12 mouse cellular contexts compared by ENCODE assay signal in genomic region chr8:47284329-47285326, GRCm38 (mm10).
A peak's percentile ranks its signal among the peaks of the same experiment; 100 is the strongest.
DNase-seq lines count a peak whose midpoint lies in the region; ATAC-seq and TF ChIP-seq lines count a peak whose summit lies in the region.
"Had no signal": no experiment of that assay in that cellular context is flagged by ENCODE, and none has a peak within 500 bp of the region (broad histone marks: within the 10 kb centered on the region; RNA-seq: fewer than 3 reads in every experiment).

No protein-coding gene starts in this region.

- no peaks in the 10 kb centered on the region for H3K27me3 ChIP-seq in hindbrain, embryonic 10.5 days (ENCODE audit: insufficient read depth, poor library complexity, severe bottlenecking)
- no peaks in the 10 kb centered on the region for H3K27me3 ChIP-seq in midbrain, embryonic 11.5 days (ENCODE audit: control insufficient read depth, insufficient read depth, low read length)
- H3K27me3 ChIP-seq in liver, embryonic 12.5 days (replicated peaks), result peaks cover 43% of the 10 kb centered on the region

- no peak for TF ChIP-seq CTCF in olfactory bulb, adult 2 months (IDR thresholded peaks at IDR 0.05; ENCODE audit: insufficient read depth, low read depth, low read length)

- 49% methylated on average over 21 of the region's 21 CpGs for WGBS in hindbrain, embryonic 10.5 days
- WGBS in midbrain, embryonic 11.5 days, result 41% methylated on average over 21 of the region's 21 CpGs
- WGBS in olfactory bulb, adult 2 months, result 28% methylated on average over 21 of the region's 21 CpGs
- 73% methylated on average over 21 of the region's 21 CpGs for WGBS in liver, embryonic 12.5 days (ENCODE audit: insufficient replicate concordance)

- peak; percentile 20; the same call in 1 of the 2 replicates for ATAC-seq in midbrain, embryonic 11.5 days (ENCODE audit: low FRiP score)
- ATAC-seq in liver, embryonic 12.5 days, result no peak
- ATAC-seq: intestine, embryonic 16.5 days had no signal

- peak overlapping the region; percentile 34; the same call in 1 of the 2 replicates for H3K9ac ChIP-seq in midbrain, embryonic 11.5 days (ENCODE audit: low read length)
- H3K9ac ChIP-seq in liver, embryonic 12.5 days, result no peak overlapping the region
- H3K9ac ChIP-seq: lung, embryonic 14.5 days had no signal

- peak overlapping the region; percentile 99 for H3K27ac ChIP-seq in hindbrain, embryonic 10.5 days
- peak overlapping the region; percentile 80 for H3K27ac ChIP-seq in midbrain, embryonic 11.5 days (ENCODE audit: low read depth, low read length)
- no peak overlapping the region for H3K27ac ChIP-seq in olfactory bulb, adult 2 months (ENCODE audit: insufficient read depth, low read depth, low read length)
- no peak overlapping the region for H3K27ac ChIP-seq in liver, embryonic 12.5 days

- no peaks in the 10 kb centered on the region for H3K9me3 ChIP-seq in hindbrain, embryonic 10.5 days
- H3K9me3 ChIP-seq in midbrain, embryonic 11.5 days (ENCODE audit: control insufficient read depth, low read length), result no peaks in the 10 kb centered on the region
- H3K9me3 ChIP-seq in liver, embryonic 12.5 days (replicated peaks), result no peaks in the 10 kb centered on the region

- no peak for TF ChIP-seq POLR2A in olfactory bulb, adult 2 months (IDR thresholded peaks at IDR 0.05; ENCODE audit: insufficient read depth, low read depth, low read length)

- peak overlapping the region; percentile 91 for H3K4me3 ChIP-seq in hindbrain, embryonic 10.5 days
- peak overlapping the region; percentile 94 for H3K4me3 ChIP-seq in midbrain, embryonic 11.5 days (ENCODE audit: low read depth, low read length)
- H3K4me3 ChIP-seq in olfactory bulb, adult 2 months (ENCODE audit: insufficient read depth, low read depth, low read length), result 0 out of 2 replicates have a peak overlapping the region, but pooled peaks have one; percentile 11
- H3K4me3 ChIP-seq in liver, embryonic 12.5 days, result no peak overlapping the region

- peaks cover 81% of the 10 kb centered on the region for H3K4me1 ChIP-seq in hindbrain, embryonic 10.5 days (replicated peaks)
- peaks cover 50% of the 10 kb centered on the region for H3K4me1 ChIP-seq in midbrain, embryonic 11.5 days (ENCODE audit: control insufficient read depth, insufficient read depth, low read length)
- peaks cover 15% of the 10 kb centered on the region for H3K4me1 ChIP-seq in olfactory bulb, adult 2 months (ENCODE audit: control insufficient read depth, insufficient read depth, low read length)
- H3K4me1 ChIP-seq in liver, embryonic 12.5 days, result no peaks in the 10 kb centered on the region

- DNase-seq in adrenal gland, adult (ENCODE audit: inconsistent age in 2 of 2, low spot score in 1 of 2), result peak; percentile 20 to 53
- no peak for DNase-seq in adrenal gland, postnatal 25 days
- peak; percentile 69 for DNase-seq in hindbrain, embryonic 10.5 days (ENCODE audit: low spot score)
- DNase-seq in midbrain, embryonic 11.5 days (ENCODE audit: low spot score, missing footprints), result peak; percentile 93
- no peak for DNase-seq in lung, postnatal 14 days
- no peak for DNase-seq in gastrocnemius, postnatal 4 days (ENCODE audit: low spot score in 2 of 2)
- DNase-seq: left cerebral cortex, postnatal 4 days; lung, embryonic 14.5 days; right cerebral cortex, adult 18-20 months had no signal

- H3K36me3 ChIP-seq in hindbrain, embryonic 10.5 days, result peaks cover 13% of the 10 kb centered on the region; the same call in 1 of the 2 replicates
- H3K36me3 ChIP-seq in midbrain, embryonic 11.5 days (ENCODE audit: control insufficient read depth, insufficient read depth, low read length), result no peaks in the 10 kb centered on the region
- H3K36me3 ChIP-seq in liver, embryonic 12.5 days, result no peaks in the 10 kb centered on the region

- peak overlapping the region; percentile 91 for H3K4me2 ChIP-seq in midbrain, embryonic 11.5 days
- no peak overlapping the region for H3K4me2 ChIP-seq in liver, embryonic 12.5 days
- H3K4me2 ChIP-seq: lung, embryonic 14.5 days had no signal

Comparison
In these comparisons a context has a peak if more than half of its experiments do, and no peak if none do; other contexts are left out.
1. DNase-seq: peak in adrenal gland, adult (2 of 2), hindbrain, embryonic 10.5 days (single experiment) and midbrain, embryonic 11.5 days (single experiment); none in adrenal gland, postnatal 25 days (single experiment), lung, postnatal 14 days (single experiment) and gastrocnemius, postnatal 4 days (0 of 2).
2. H3K27ac ChIP-seq: peak in hindbrain, embryonic 10.5 days (single experiment) and midbrain, embryonic 11.5 days (single experiment); none in olfactory bulb, adult 2 months (single experiment) and liver, embryonic 12.5 days (single experiment).